Mouse (Mus musculus) T-helper 17 cell (primary cell): ENCODE measurements around the gene Tgif1.

Experiments
- in situ Hi-C, 2 experiments: fragments of 300-600 bp; cut with MboI, MseI; formaldehyde crosslinking; loops; 1 replicate in 1 of 2; 2 replicates in 1 of 2; pipeline ENCODE4 v1.15.1; 2025; ENCODE audit warnings: high pct_unique_total_duplicates in 2 of 2

Gene Tgif1

DNA sequence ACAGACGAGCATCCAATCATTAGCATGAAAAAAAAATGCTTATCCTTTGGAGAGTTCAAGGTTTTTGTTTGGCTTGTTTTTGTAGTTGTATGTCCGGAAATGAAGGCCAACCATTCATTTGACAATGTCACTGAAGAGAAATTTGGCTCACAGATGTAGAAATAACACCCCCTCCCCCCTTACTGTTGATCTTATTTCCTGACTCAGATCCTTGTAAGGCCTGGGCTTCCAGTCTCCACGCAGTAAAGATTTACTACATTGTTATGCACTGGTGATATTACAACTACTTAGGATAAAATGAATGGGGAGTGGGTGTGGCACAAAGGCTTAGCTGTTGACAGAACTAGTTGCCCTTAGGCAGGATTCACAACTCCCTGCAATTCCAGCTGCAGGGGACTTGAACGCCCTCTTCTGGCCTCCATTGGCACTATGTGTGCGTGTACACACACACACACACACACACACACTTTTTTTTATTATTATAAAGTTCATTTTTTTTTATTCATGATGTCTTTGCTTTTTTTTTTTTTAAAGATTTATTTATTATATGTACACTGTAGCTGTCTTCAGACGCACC lies 13.3 kb upstream of the Tgif1 start:
- in situ Hi-C loops, result no loop called here

GRCm38 (mm10) chr17:70866029-70866428 lies 12.7 kb upstream of the Tgif1 start:
- in situ Hi-C loops, result no loop called here

- in situ Hi-C loops, result no loop called here
These were observed 11.8 kb upstream of the Tgif1 start for GRCm38 (mm10) chr17:70865060-70865604.

DNA sequence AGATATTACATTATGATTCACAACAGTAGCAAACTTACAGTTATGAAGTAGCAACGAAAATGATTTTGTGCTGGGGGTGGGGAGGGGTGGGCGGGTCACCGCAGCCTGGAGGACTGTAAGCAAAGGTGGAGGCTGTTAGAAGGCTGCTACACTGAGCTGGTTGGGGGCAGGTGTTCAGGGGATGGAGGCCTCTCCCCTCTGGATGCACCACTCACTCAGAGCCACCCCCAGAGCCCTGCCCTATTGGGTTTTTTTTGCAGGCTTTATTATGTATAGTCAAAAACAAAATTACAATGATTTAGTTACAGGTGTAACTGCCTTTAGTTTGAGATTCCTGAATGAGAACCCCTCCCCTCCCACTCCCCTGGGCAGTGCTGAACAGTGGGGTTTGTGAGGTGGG lies 11.3 kb upstream of the Tgif1 start:
- in situ Hi-C loops, result no loop called here

- in situ Hi-C loops, result no loop called here
These were observed 10.8 kb upstream of the Tgif1 start for GRCm38 (mm10) chr17:70864117-70864516.

- in situ Hi-C loops, result no loop called here
These were observed 5.5 kb upstream of the Tgif1 start for GRCm38 (mm10) chr17:70858814-70859213.

GRCm38 (mm10) chr17:70856871-70857415 lies 3.6 kb upstream of the Tgif1 start:
- in situ Hi-C loops, result no loop called here

- in situ Hi-C loops, result loop anchor here (5.0 kb wide), 2 partner anchors 68 to 107 kb away; no protein-coding TSS in a partner anchor
These were observed 675 bp upstream of the Tgif1 start for GRCm38 (mm10) chr17:70854021-70854420.

DNA sequence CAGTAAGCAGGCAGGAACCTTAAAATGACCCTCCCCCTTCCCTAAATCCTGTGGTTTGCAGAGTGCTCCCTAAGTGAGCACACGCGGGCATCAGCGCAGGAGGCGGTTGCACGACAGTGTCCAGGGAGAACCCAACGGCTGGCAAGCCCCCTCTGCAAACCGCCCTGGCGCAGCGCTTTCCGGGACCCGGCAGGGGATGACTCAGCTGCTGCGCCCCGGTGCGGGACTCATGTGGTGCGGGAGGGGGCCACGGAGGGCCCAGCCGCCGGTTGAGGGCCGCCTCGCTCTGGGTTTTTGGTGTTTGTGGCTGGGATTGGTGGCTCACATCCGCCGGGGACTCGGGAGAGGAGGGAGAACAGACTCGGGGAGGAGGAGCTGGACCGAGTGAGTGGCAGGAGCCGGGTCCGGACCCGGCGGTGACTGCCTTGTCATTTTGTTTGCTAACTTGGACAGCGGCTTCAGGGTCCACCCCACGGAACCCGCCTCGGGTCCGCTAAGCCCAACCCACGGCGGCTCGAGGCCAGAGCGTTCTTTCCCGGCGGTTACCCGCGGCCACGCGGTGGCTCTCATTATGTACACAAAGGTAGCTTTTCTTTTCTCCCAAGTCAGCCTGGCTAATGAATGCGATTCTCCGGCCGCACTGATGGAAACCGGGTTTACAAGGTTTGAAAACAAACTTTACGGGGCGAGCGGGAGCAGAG lies 510 bp downstream of the Tgif1 start:
- in situ Hi-C loops, result loop anchor here (5.0 kb wide), 2 partner anchors 69 to 106 kb away; no protein-coding TSS in a partner anchor

GRCm38 (mm10) chr17:70852011-70852685 lies 1.2 kb downstream of the Tgif1 start:
- in situ Hi-C loops, result loop anchor here (5.0 kb wide), 2 partner anchors 70 to 105 kb away; no protein-coding TSS in a partner anchor

- in situ Hi-C loops, result loop anchor here (5.0 kb wide), 2 partner anchors 71 to 104 kb away; no protein-coding TSS in a partner anchor
These were observed 2.1 kb downstream of the Tgif1 start for GRCm38 (mm10) chr17:70850996-70851991.

DNA sequence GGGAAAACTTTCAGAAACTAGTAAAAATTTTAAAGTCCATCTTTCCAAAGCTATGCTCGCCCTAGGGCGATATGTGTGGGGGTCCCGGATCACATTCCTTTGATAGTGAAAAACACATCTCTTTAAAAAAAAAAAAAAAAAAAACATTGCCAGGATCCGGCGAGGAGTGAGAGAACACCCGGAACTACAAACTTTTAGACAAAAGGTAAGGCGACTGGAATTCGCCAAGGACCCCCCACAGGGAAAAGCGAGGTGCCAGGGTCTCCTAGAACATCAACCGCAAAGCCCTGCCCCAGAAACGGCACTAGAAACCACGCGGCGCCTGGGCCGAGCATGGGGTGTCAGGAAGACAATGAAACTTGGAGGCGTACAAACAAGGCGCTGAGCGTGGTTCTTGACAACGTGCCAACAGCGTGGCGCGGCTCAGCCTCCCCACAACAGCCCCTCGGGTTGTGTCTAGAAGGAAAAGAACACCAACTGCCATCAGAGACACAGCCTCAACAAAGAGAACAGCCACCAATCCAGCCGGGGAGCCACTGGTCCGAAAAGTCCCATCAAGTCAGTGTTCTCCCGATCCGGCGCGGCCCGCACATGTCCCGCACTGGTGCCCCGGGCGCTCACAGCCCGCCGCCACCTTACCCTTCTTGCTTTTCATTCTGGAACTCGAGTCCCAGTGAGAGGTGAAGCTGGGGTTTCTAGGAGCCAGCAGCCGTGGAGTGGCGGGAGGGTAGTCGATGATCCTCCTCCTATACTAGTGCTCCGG lies 2.9 kb downstream of the Tgif1 start:
- in situ Hi-C loops, result loop anchor here (5.0 kb wide), 2 partner anchors 72 to 103 kb away; no protein-coding TSS in a partner anchor

DNA sequence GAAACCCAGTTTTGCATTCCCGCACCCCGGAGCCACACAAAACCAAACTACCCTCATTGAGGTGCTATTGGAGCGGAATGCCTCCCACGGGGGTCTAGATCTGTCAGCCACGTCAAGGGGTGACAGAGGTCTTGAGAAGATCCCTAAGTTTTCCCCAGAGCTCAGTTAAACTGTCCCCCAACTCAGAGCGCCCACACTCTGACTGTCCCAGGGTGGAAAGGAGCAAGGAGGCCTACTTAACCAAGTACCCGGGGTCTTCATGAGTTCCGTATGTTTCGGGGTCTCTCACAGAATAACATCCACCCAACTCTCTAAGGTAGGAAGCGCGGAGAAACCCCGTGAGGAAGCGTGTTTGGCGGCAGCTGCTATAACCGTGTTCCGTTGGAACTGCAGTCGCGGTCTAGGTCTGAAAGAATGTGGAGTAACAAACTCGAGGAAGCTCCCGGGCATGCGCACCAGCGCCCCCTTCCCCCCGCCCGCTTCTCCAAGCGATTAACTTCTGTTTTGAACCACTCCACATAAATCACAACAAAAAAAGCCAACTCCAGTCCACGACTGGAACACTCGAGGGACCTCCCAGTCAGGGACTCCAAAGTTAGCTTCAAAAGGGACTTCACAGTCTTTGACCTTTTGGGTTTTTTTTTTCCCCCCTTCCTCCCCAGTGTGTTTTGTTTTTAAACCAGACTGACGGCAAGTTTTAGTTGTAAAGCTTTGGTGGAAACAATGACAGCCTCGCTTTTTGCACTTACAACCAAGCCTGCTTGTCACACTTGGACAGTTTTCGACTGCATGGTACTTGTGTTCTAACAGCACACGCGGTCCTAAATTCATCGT lies 3.7 kb downstream of the Tgif1 start:
- in situ Hi-C loops, result loop anchor here (5.0 to 25.0 kb wide), 4 partner anchors 73 to 1988 kb away; partner anchors contain the start of gene Ypel5 (in 1 of the 2)

- in situ Hi-C loops, result loop anchor here in 1 of 2 experiments (5.0 to 25.0 kb wide), 2 partner anchors 124 to 1989 kb away; partner anchors contain the start of gene Ypel5
These were observed 4.6 kb downstream of the Tgif1 start for GRCm38 (mm10) chr17:70848511-70849398.

GRCm38 (mm10) chr17:70847751-70848510 lies 5.4 kb downstream of the Tgif1 start:
- in situ Hi-C loops, result loop anchor here in 1 of 2 experiments (5.0 to 25.0 kb wide), 2 partner anchors 124 to 1989 kb away; partner anchors contain the start of gene Ypel5

DNA sequence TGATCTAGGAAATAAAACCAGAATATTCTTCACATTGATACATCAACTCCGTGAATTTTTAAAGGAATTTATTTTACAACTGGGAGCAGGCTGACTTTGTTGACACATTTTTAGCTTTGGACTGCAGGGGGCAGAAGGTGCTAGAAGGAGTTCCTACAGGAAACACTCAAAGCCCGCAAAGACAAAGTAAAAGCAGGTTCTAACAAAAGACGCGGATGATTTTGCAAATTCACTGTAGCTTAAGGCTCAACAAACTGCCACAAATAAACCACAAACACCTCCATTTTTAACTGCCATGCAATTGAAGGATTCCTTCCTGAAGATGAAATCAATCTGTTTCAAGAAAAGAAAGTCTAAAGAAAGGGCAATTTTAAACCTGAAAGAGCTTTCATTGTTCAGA lies 6.3 kb downstream of the Tgif1 start:
- in situ Hi-C loops, result loop anchor here in 1 of 2 experiments (5.0 to 25.0 kb wide), 2 partner anchors 125 to 1990 kb away; partner anchors contain the start of gene Ypel5
